Mouse (Mus musculus) lung, adult 2 months (tissue): ENCODE results near the gene Ell3.

ENCODE experiments used
- CTCF ChIP-seq: fragments of 200-500 bp; IDR thresholded peaks from 2 replicates; pipeline ENCODE4 v1.5.1; 2011; ENCODE audit warnings: mild to moderate bottlenecking, low read length, control low read depth; ENCODE audit not compliant: insufficient read depth
- POLR2A ChIP-seq: fragments of 200-500 bp; IDR thresholded peaks from 2 replicates; pipeline ENCODE4 v1.6.1; 2011; ENCODE audit warnings: low read depth, mild to moderate bottlenecking, control low read depth, low read length, borderline replicate concordance; ENCODE audit errors: extremely low read depth

- TF ChIP-seq CTCF (no peak), POLR2A (no peak)
Observed at GRCm38 (mm10) chr2:121408160-121408559, 35.9 kb downstream of the Ell3 start.
